Mouse (Mus musculus): ENCODE measurements around the gene Abcg4. TPM values are rescaled to one million over a fixed set of nuclear protein-coding genes. Genes with fewer than 3 reads are reported as not detected.

The Abcg4 gene
- total RNA-seq, 2 experiments from 2014 or later, result 0.58 to 0.94 TPM

GRCm38 (mm10) chr9:44287401-44288075, 877 bp downstream of the Abcg4 start:
- no peak for DNase-seq
- intact Hi-C loops (cut with DNase I; ENCODE audit: low total_unique reads), result no loop called here

DNA sequence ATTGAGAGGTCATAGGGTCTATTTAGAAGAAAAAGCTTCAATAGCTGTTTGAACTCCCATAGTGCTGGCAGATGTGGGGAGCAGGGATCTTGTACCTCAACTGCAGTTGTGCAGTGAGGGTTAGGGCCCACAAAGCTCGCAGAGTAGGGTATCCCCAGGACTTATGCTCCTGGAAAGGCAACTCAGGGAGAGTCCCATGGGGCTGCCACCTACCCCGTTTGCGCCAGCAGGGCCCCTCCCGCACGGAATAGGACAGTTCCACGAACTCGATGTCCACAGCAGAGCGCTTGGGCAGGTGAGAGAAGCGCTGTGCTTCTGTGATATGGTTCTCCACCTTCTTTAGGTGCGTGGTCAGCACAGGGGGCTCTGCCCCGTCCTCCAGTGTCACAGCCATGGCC, 1.4 kb downstream of the Abcg4 start:
- no peak for DNase-seq
- intact Hi-C loops (cut with DNase I; ENCODE audit: low total_unique reads), result no loop called here

DNA sequence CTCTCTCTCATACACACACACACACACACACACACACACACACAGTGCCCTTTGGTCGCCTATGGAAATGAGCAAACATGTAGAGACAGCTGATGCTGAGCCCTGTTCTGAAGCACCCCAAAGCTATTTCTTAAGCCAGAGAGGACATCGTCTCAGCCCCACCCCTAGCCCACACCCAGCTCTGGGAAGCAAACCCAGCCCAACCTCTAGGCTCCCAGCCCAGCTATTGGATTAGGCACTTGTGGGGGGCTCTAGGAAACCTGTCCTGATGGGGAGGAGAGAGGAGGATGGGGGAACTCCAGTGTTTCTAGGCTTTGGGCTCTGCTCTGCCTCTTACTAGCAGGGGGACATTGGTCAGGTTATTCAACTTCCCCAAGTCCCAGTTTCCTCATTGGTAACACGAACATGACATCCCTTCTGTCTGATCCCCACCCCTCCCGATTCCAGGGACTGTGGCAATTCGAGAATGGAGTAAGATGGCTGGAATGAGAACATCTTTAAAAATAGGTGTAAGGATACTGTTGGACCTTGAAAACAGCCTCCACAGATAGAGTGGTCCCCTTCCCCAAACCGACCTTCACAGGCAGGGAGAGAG, 2.1 kb downstream of the Abcg4 start:
- intact Hi-C loops (cut with DNase I; ENCODE audit: low total_unique reads), result no loop called here
- DNase-seq, result peak; percentile 32

GRCm38 (mm10) chr9:44283183-44283582, 5.2 kb downstream of the Abcg4 start:
- no peak for DNase-seq
- intact Hi-C loops (cut with DNase I; ENCODE audit: low total_unique reads), result no loop called here

DNA sequence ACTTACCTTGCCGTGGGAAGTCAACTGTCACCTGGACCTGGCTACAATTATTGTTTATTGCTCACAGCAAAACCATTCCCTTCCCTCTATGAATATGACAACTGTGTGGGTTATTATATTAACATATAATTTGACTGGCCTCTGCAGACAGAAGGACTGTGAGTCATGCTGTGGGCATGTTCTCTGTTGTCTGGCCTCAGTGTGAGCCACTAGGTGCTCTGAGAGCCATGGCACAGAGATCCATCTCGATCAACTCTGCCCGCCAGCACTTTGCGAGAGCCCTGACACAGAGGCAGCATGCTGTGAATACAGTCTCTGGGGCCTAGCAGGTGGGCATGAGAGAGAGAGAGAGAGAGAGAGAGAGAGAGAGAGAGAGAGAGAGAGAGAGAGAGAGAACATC, 18.4 kb downstream of the Abcg4 start:
- intact Hi-C loops (cut with DNase I; ENCODE audit: low total_unique reads), result no loop called here
- DNase-seq, result no peak

- intact Hi-C loops (cut with DNase I; ENCODE audit: low total_unique reads), result no loop called here
- DNase-seq, result no peak
Observed at GRCm38 (mm10) chr9:44269077-44269476, 19.3 kb downstream of the Abcg4 start.

DNA sequence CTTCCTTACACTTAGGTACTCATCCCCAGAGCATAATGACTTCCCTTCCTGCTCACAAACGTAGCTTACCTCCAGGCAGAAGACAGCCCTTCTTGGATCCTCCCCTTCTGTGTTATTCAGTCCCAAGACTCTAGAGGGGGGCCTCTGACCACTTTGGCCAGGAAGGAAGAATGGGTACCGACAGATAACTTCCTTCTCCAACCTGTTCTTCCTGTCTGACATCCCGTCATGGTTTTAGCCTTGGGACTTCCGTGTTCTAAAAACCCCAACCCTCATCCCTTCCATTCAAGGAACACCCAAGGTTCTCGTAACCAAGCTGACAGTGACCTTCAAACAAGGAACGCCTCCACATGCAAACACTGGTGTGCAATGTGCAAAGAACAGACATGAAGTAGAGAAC, 20.0 kb downstream of the Abcg4 start, which contains the start of gene Nlrx1:
Nlrx1 (minus strand) TSS at position 168 of the 400 bp plus-strand sequence.
- intact Hi-C loops (cut with DNase I; ENCODE audit: low total_unique reads), result no loop called here
- no peak for DNase-seq

GRCm38 (mm10) chr9:44268027-44268360, 20.4 kb downstream of the Abcg4 start:
- DNase-seq, result peak; percentile 93
- intact Hi-C loops (cut with DNase I; ENCODE audit: low total_unique reads), result no loop called here

DNA sequence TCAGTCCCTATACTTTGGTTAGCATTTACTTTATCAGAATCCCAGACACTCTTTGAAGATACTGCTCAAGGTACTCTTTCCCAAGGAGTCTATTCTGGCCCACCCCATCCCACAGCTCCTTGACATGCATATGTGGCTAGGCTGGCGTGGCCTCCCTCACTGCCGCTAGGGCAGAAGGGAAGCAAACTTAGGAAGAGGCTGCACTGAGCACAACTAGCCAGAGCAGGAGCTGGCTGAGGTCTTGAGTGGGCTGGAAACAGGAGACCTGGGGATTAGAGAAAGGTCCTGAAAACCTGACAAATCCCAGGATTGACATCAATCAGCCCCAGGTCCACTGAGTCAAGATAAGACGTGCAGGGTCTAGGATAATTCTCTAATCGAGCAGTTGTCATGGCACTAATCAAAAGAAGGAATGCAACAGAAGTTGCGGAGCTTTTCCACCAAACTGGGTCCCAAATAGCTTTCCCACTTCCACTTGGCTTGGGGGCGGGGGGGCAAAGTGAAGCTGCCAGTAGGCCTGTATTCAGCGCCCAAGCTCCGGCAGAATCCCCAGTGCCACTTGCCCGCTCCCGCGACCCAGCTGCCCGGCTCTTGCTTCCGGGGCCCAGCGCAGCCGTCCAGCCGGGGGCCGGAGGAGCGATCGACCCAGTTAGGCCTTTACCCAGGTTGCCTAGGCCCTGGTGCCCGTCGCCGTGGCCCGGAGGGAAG, 20.9 kb downstream of the Abcg4 start:
- no peak for DNase-seq
- intact Hi-C loops (cut with DNase I; ENCODE audit: low total_unique reads), result no loop called here

DNA sequence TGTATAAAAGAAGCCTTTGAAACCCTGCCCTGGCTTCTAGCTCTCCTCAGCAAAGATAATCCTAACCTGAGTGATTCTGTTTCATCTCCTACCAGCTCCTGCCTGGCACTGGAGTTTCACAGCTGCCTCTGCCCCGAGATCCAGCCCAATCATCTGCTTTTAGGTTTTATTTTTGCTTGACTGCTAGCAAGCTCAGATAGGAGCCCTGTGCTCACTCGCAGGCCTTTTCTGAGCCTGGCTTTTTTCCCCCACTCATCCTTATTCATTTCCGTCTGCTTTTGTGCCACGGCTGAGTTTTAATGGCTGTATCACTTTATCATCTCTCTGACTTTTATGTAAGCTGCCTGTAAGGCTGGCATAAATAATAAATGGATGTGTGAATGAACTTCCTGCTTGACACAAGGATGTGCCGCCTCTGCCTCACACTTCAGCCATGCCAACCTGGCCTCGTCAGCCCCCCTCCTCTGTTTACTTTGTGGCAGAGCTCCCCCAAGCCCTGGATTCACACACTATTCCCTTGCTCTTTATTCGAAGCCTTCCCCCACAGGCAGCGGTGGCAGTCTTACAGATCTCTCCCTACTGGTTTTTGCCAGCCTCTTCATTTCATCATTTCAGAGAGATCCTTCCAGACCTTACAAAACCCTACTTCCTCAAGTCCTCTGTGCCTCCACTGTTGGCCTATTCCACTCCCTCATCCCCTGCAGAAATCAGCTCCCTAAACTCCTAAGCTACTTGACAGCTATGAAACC, 21.8 kb downstream of the Abcg4 start:
- no peak for DNase-seq
- intact Hi-C loops (cut with DNase I; ENCODE audit: low total_unique reads), result no loop called here

GRCm38 (mm10) chr9:44261388-44261787, 27.0 kb downstream of the Abcg4 start:
- intact Hi-C loops (cut with DNase I; ENCODE audit: low total_unique reads), result no loop called here
- DNase-seq, result no peak

- no peak for DNase-seq
- intact Hi-C loops (cut with DNase I; ENCODE audit: low total_unique reads), result no loop called here
Observed at GRCm38 (mm10) chr9:44259014-44259413, 29.4 kb downstream of the Abcg4 start.

DNA sequence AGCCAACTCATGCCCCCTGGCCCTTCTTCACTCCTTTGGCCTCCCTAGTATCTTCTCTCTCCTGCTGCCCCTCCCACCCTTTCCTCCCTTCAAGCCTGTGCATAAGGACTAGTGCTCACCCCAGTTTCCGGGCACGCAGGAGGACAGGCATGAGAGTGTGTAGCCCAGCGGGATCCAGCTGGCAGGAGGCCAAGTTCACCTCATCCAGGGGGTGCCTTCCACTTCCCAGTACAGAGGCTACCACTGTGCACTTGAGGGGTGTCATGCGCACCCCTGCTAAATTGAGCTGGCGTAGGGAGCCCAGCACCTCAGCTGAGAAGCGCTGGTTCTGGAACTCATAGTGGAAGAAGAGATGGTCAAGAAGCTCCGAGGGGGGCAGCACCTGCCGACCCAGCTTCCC, 32.2 kb downstream of the Abcg4 start:
- intact Hi-C loops (cut with DNase I; ENCODE audit: low total_unique reads), result no loop called here
- no peak for DNase-seq

GRCm38 (mm10) chr9:44255136-44255521, 33.3 kb downstream of the Abcg4 start:
- intact Hi-C loops (cut with DNase I; ENCODE audit: low total_unique reads), result no loop called here
- no peak for DNase-seq

DNA sequence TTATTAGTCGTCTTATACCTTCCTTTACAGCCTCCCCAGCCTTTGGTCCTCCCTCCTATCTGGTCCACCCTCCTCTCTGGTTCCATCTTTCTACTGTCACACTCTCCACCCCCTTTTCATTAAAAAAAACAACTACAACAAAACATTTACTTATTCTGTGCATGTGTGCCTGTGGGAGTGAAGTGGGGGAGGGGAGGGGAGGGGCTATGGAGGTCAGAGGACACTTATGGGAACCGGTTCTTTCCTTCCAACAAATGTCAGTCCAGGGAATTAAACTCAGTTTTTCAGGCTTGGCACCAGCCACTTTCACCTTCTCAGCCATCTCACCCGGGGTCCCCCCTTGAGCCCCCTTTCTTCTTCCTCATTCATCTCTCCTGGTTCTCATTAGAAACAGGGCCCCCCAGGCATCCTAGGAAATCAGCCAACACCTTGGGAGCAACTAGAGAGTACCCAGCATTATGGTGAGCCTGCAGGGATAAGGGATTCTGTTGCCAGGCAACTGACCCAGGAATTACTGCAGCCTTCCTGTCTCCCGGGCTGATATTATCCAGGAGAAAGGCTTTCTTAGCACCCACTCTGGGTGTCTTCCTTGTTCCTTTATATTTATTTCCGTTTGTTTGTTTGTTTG, 33.8 kb downstream of the Abcg4 start:
- intact Hi-C loops (cut with DNase I; ENCODE audit: low total_unique reads), result loop anchor here (5.0 kb wide), 2 partner anchors 98 to 138 kb away; no protein-coding TSS in a partner anchor
- DNase-seq, result no peak

DNA sequence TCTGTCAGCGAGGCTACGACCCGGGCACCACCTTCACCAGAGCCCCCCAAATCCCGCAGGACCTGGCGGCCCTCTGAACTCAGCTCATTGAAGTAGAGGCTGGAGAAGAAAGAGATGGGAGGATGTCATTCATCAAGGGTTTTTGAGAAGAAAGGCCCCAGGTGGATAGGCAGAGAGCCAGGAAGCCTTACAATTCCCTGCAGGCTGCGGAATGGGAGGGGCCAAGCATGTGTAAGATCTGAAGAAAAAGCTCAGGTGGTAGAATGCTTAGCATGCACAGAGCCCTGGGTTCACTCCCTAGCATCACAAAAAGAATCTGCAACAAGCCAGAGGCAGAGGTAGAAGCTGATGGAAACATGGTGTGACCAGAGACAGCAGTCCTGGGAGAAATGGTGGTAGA, 35.0 kb downstream of the Abcg4 start:
- intact Hi-C loops (cut with DNase I; ENCODE audit: low total_unique reads), result loop anchor here (5.0 kb wide), 2 partner anchors 99 to 139 kb away; no protein-coding TSS in a partner anchor
- no peak for DNase-seq

- no peak for DNase-seq
- intact Hi-C loops (cut with DNase I; ENCODE audit: low total_unique reads), result loop anchor here (5.0 kb wide), 2 partner anchors 101 to 141 kb away; no protein-coding TSS in a partner anchor
Observed at GRCm38 (mm10) chr9:44251314-44251713, 37.1 kb downstream of the Abcg4 start, which contains the start of gene Pdzd3. TSS of gene Pdzd3 (minus strand) at chr9:44251471.

DNA sequence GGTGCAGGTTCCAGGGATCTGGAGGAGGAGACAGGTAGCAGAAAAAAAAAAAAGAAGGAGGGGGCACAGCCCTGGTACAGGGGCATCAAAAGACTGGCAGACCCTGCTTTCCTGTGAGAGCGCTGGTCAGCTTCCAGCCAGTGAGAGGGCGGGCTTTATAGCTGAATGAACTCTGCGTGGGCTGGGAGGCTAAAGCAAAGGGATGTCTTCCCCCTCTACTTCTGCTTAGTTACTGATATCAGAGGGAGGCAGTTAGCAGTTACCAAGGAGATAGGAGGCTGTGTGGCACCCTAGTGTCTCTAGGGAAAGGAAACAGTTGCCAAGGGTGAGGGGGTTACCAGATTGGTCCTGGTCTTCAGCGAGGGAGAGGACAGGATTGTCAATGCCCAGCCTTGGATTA, 38.0 kb downstream of the Abcg4 start:
- intact Hi-C loops (cut with DNase I; ENCODE audit: low total_unique reads), result loop anchor here (5.0 kb wide), 2 partner anchors 102 to 142 kb away; no protein-coding TSS in a partner anchor
- no peak for DNase-seq

All from gastrocnemius, postnatal 14 days (tissue).